Mouse (Mus musculus) spleen, postnatal 0 days (tissue): ENCODE measurements around the gene Bms1. TPM values are rescaled to one million over a fixed set of nuclear protein-coding genes. Genes with fewer than 3 reads are reported as not detected.

Experiments used
- polyA plus RNA-seq: library from polyadenylated mRNA; unstranded; fragments of >200 nt; fragmentation: Nextera tagmentation; extraction: Ambion mirVana; gene quantifications from 2 replicates; pipeline ENCODE4 v1.2.1, GENCODE M21; 2015

Bms1 gene
- 16.2 and 16.4 TPM in 2 replicates for polyA plus RNA-seq

GRCm38 (mm10) chr6:118419050-118419920 lies at the start of gene Bms1:
Bms1 (minus strand) TSS chr6:118419474.

GRCm38 (mm10) chr6:118455042-118455631 lies 35.9 kb upstream of the Bms1 start, which contains the start of gene Zfp248:
Zfp248 (minus strand) TSS chr6:118455528.

Other genes with a start within 250 kb of the Bms1 start
- 0.05 and 0.11 TPM in 2 replicates for gene Ret, start 221.8 kb downstream of the Bms1 start, polyA plus RNA-seq
- gene Zfp248, start 36.1 kb upstream of the Bms1 start, polyA plus RNA-seq: 1.2 and 1.7 TPM in 2 replicates
- 1.3 and 1.7 TPM in 2 replicates for gene Zfp9, start 59.8 kb upstream of the Bms1 start, polyA plus RNA-seq
- gene Ankrd26, start 142.8 kb upstream of the Bms1 start, polyA plus RNA-seq: 11.2 and 11.9 TPM in 2 replicates